Mouse (Mus musculus) adrenal gland, adult 8-10 months (tissue): ENCODE measurements at regions not wholly inside any gene's neighbourhood (a gene's known extent, or its start where the extent isn't known, plus 50 kb on each side); places are given as distances from the start of the nearest gene placed in this dataset.
"Not testable (repeated sequence)": the region's sequence is repeated elsewhere in the genome, so short reads cannot be mapped to it uniquely, and the experiment has no call there.

Experiments
- DNase-seq: peaks from one replicate; pipeline ENCODE4 v3.0.0; 2022

- DNase-seq = no peak
These were observed 430.7 kb upstream of the Nrsn1 start for GRCm38 (mm10) chr13:25700965-25701364.

GRCm38 (mm10) chr13:25695956-25696355 is 425.7 kb upstream of the Nrsn1 start:
- DNase-seq = no peak

DNA sequence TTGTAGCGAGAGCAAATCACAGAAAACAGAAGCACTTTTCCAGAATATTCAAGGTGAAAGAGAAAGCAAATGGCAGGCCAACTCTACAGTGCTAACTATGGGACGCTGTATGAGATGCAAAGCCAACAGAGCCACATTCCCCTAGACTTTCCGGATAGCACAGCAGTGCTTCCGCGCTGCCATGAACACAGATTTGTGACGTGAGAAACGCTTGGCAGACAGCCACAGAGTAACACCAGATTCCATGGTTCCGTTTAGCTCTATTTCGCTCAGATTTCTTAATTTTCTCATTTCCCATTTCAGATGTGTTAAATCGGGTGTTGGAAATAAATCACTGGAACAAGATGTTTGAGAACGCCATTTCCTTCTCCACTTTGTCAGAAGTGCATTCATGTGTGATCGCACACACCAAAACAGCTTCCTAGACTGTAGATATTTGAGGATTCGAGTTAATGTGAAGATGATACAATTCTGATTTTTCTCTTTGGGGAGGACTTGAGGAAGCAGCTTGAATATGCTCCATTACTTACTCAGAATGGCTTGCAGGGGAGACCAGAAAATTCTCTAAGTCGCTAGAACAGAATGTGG is 424.8 kb upstream of the Nrsn1 start:
- no peak for DNase-seq

GRCm38 (mm10) chr13:25678221-25678735 is 408.0 kb upstream of the Nrsn1 start:
- no peak for DNase-seq

- DNase-seq = no peak
These were observed 404.9 kb upstream of the Nrsn1 start for GRCm38 (mm10) chr13:25675208-25675607.

DNA sequence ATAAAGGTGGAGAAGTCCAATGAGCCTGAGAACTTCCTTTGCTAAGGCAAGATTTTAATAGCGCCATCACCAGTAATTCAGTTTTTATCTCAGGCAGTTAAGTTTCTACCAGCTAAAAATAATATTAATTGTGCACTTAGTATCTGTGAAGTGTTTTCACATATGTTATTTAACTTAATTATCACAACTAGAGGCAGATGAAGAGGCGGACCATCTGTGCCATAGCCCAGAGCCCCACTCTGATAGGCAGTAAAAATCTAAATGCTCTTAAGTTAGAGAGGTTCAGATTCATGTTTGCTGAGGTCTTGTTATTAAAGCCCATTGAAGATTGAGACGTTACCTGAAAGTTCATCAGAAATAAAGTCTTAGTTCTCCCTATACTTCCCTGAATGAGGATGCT is 395.7 kb upstream of the Nrsn1 start:
- DNase-seq = no peak

GRCm38 (mm10) chr13:25664963-25665606 is 394.8 kb upstream of the Nrsn1 start:
- DNase-seq = no peak

- DNase-seq = no peak
These were observed 378.1 kb upstream of the Nrsn1 start for GRCm38 (mm10) chr13:25648430-25648786.

DNA sequence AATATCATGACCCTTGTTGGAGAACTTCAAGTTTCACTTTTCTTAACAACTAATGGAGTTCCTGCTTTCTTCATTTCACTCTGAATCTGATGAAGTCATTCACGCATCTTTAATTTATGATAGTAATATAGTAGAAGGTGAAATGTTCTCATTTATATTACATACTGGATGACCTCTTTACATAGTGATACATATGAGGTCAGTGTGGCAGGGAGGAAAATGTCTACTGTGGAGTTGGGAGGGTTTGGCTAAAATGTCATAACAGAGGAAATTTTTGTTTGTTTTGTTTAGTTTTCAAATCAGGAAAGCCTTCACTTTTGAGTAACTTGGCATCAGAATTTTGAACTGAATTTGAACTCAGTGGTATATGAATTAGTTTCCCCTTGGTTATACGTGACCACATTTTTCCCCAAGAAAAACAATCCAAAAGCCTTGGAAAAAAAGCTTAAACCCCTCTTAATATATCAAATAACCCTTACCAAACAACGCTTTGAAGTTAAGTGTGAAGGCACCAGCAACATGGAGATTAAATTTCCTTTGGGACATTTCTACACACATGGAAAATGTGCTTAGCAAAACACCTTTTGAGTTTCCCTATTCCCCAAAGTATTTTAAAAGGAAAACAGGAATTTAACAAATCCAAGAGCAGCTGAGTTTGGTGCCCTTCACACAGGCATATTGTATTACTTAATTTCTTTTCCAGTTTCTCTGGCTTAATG is 377.6 kb upstream of the Nrsn1 start:
- no peak for DNase-seq

DNA sequence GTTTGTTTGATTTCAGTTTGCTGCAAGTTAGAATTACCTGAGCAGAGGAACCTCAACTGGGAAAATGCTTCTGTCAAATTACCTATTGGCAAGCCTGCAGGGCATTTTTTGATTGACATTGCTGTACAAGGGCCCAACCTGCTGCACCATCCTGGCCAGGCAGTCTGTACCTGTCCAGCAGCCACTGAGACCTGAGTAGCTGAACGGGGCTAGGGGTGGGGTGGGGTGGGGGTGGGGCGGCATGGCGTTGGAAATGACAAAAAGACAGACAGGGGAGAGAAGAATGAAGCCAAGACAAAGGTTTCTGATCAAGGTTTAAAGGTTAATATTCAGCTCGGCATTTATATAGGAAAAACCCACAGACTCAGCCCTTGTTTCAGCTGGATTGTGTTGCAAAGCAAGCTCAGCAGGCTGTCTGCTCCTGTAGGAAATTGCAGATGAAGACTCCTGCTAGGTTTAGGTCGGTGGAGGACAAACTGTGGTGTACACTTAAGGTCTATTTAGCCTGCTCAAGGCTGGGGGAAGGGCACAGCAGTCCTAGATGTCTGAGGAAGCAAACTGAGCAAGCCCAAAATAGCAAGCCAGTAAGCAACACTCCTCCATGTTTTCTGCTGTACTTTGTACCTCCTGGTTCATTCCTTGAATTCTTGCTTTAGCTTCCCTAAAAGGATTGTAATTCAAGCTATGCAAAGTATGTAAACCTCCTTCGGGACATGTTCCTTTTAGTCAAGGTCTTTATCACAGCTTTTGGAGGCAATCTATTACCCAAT is 369.4 kb upstream of the Nrsn1 start:
- DNase-seq = no peak

DNA sequence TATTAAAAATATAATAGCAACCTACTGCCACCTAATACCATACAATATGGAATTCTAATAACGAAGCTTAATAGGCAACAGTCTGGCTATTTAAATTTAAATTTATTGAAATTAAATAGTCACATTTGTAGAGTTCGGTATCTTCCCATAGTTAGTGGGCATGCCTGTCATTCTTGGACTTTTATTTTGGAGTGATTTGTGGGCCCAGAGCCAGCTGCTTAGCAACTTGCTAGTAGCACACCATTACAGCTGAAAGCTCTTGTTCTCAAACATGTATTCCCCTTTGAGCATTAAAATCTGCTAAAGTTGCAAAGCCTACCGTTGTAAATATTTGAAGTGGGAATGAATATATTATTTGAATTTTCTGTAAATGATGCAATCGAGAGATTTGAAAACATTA is 359.2 kb upstream of the Nrsn1 start:
- DNase-seq = no peak

GRCm38 (mm10) chr13:25617578-25617977 is 347.3 kb upstream of the Nrsn1 start:
- no peak for DNase-seq

- no peak for DNase-seq
These were observed 341.7 kb upstream of the Nrsn1 start for GRCm38 (mm10) chr13:25611986-25612385.

- DNase-seq = no peak
These were observed 339.3 kb upstream of the Nrsn1 start for GRCm38 (mm10) chr13:25609641-25610040.

- DNase-seq = no peak
These were observed 338.9 kb upstream of the Nrsn1 start for GRCm38 (mm10) chr13:25609241-25609640.

DNA sequence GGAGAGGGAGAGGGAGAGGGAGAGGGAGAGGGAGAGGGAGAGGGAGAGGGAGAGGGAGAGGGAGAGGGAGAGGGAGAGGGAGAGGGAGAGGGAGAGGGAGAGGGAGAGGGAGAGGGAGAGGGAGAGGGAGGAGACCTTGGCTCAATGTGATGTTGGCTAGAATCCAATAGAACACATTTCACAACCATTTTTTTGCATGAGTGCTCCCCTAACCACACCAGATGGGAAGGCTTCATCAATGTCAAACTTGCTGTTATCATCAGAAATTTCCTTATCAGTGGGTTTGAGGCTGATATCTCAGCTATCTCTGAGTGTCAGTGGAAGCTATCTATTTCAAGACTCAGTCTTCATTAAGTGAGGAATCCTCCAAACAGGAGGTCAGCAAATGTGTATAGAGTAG is 331.0 kb upstream of the Nrsn1 start:
- DNase-seq = not testable (repeated sequence)

DNA sequence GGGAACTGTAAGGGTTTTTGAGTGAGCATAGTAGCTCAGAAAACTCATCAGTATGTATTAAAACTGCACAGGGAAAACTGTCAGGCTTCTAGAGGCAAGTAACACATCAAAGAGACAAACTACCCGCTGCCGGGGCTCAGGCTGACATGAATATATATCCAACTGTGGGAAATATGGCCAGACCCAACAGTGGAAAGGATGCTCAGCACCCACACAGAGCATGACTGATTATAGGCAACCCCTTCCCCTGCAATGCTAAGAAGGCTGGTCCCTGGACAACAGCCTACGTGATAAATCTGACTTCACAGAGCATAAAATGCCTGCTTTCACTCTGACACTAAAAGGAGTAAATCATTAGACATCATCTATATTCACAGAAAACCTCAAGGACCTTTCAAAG is 324.3 kb upstream of the Nrsn1 start:
- no peak for DNase-seq

GRCm38 (mm10) chr13:25570641-25571040 is 300.3 kb upstream of the Nrsn1 start:
- DNase-seq = no peak

GRCm38 (mm10) chr13:25562746-25563145 is 292.4 kb upstream of the Nrsn1 start:
- peak; percentile 4 for DNase-seq

DNA sequence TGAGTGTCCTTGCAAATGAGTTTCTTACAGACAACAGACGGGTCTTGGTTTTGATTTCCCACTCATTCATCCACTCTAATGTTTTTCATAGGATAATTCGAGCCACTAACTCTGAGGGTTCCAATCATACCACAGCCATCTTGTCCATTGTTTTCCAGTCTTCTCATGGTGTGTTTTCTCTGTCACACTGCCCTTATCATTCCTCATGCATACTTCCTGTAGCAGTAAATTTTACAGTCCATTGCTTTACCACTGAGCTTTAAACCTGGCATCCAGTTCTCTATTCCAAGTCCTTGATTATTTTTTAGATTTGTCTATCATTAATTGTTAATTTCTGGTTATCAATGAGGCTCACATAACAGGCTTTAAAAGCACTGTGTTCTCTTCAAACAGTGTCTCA is 290.0 kb upstream of the Nrsn1 start:
- no peak for DNase-seq

DNA sequence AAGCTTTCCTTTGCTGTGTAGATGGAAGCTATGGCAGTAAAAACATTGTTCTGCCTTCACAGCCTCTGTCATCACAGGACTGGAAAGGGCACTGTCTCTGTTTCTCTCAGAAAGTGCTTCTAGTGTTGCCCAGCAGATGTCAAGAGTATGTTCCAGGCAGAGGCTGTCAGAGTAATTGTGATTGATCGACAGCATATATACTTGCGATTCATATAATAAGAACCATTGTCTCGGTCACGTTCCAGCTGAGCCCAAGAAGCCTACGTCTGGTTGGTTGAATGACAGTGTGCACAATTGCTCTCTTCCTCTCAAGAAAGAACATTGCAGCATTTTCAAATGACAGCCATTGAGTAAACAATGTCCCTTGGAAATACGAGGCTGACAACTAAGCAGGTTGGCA is 284.7 kb upstream of the Nrsn1 start:
- DNase-seq = no peak

DNA sequence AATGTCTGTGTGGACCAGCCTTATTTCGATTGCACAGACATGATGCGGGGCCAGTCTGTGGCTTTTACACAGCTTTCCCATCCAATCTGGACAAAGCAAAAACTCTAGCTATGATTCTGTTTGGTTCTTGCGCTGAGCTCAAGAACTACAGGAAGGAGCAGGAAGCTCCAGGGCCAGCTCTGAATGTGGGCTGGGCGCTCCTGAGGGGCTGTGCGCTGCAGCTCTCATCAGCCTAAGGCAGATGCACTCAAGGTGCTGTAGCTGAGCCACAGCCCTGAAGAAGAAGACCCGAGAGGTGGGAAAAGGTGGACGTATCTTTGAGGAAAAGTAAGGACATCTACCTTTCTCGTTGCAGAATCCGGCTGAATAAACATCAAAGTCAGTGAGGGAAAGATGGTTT is 278.2 kb upstream of the Nrsn1 start:
- no peak for DNase-seq
